Mouse (Mus musculus) heart, postnatal 36 days (tissue): Measurements from ENCODE around the gene Fras1. TPM values are rescaled to one million over a fixed set of nuclear protein-coding genes. Genes with fewer than 3 reads are reported as not detected.
A peak's percentile ranks its signal among the peaks of the same experiment; 100 is the strongest.

ENCODE experiments used
- DNase-seq, 2 experiments: peaks; one replicate each; pipeline ENCODE4 v3.0.0; 2021 to 2022
- intact Hi-C: fragments of 180-260 bp; cut with DNase I; formaldehyde crosslinking; loops from one replicate; pipeline ENCODE4 v1.15.1; 2025
- total RNA-seq, 2 experiments: library from RNA; stranded (reverse); gene quantifications; 2 replicates each; pipeline ENCODE4 v1.2.3; 2021

Gene Fras1
- total RNA-seq, 2 experiments from 2014 or later: 1.3 to 1.5 TPM

GRCm38 (mm10) chr5:96739138-96739878, 365.6 kb downstream of the Fras1 start:
- no peak for DNase-seq
- intact Hi-C loops: no loop called here

- DNase-seq: no peak
- intact Hi-C loops: no loop called here
These were observed 373.6 kb downstream of the Fras1 start for GRCm38 (mm10) chr5:96747195-96747984.

GRCm38 (mm10) chr5:96757615-96758014, 383.9 kb downstream of the Fras1 start:
- intact Hi-C loops: no loop called here
- no peak for DNase-seq

GRCm38 (mm10) chr5:96762021-96762420, 388.3 kb downstream of the Fras1 start:
- no peak for DNase-seq
- intact Hi-C loops: loop anchor here (2.0 kb wide), 1 partner anchor 491 kb away; no protein-coding TSS in a partner anchor

- intact Hi-C loops: loop anchor here (1.0 to 2.0 kb wide), 2 partner anchors 435 to 502 kb away; no protein-coding TSS in a partner anchor
- DNase-seq: peak; percentile 66 to 71
These were observed 395.2 kb downstream of the Fras1 start for GRCm38 (mm10) chr5:96768846-96769471.

GRCm38 (mm10) chr5:96783506-96784288, 409.9 kb downstream of the Fras1 start:
- no peak for DNase-seq
- intact Hi-C loops: no loop called here

GRCm38 (mm10) chr5:96785096-96785495, 411.3 kb downstream of the Fras1 start:
- DNase-seq: no peak
- intact Hi-C loops: no loop called here

- intact Hi-C loops: loop anchor here (5.0 kb wide), 2 partner anchors 130 to 205 kb away; partner anchors contain the start of gene Bmp2k
- DNase-seq: peak; percentile 47 to 53
These were observed 418.7 kb downstream of the Fras1 start for GRCm38 (mm10) chr5:96792422-96792821.

GRCm38 (mm10) chr5:96792936-96793718, 419.4 kb downstream of the Fras1 start, which contains the start of gene Anxa3:
Anxa3 (plus strand) TSS chr5:96793339.
- intact Hi-C loops: loop anchor here (5.0 kb wide), 2 partner anchors 129 to 204 kb away; partner anchors contain the start of gene Bmp2k

GRCm38 (mm10) chr5:96793953-96794635, 420.3 kb downstream of the Fras1 start:
- peak in 1 of 2 experiments; percentile 22 for DNase-seq
- intact Hi-C loops: loop anchor here (5.0 kb wide), 2 partner anchors 128 to 203 kb away; partner anchors contain the start of gene Bmp2k

More at GRCm38 (mm10) chr5:96792936-96793718, 419.4 kb downstream of the Fras1 start, which contains the start of gene Anxa3:
- peak; percentile 63 to 70 for DNase-seq

- no peak for DNase-seq
- intact Hi-C loops: no loop called here
These were observed 422.0 kb downstream of the Fras1 start for GRCm38 (mm10) chr5:96795752-96796151.

GRCm38 (mm10) chr5:96797465-96797864, 423.7 kb downstream of the Fras1 start:
- intact Hi-C loops: no loop called here
- no peak for DNase-seq

GRCm38 (mm10) chr5:96799165-96799564, 425.4 kb downstream of the Fras1 start:
- DNase-seq: no peak
- intact Hi-C loops: no loop called here

GRCm38 (mm10) chr5:96799969-96800368, 426.2 kb downstream of the Fras1 start:
- DNase-seq: no peak
- intact Hi-C loops: no loop called here

- DNase-seq: peak in 1 of 2 experiments; percentile 31
- intact Hi-C loops: no loop called here
These were observed 428.4 kb downstream of the Fras1 start for GRCm38 (mm10) chr5:96802185-96802584.

GRCm38 (mm10) chr5:96803091-96803490, 429.3 kb downstream of the Fras1 start:
- intact Hi-C loops: no loop called here
- peak; percentile 60 to 61 for DNase-seq

GRCm38 (mm10) chr5:96804304-96804703, 430.5 kb downstream of the Fras1 start:
- intact Hi-C loops: no loop called here
- no peak for DNase-seq

GRCm38 (mm10) chr5:96804813-96805212, 431.1 kb downstream of the Fras1 start:
- no peak for DNase-seq
- intact Hi-C loops: loop anchor here (5.0 kb wide), 1 partner anchor 102 kb away; no protein-coding TSS in a partner anchor
